Mouse (Mus musculus): ENCODE measurements around the gene Derl3. TPM values are rescaled to one million over a fixed set of nuclear protein-coding genes. Genes with fewer than 3 reads are reported as not detected.
A peak's percentile ranks its signal among the peaks of the same experiment; 100 is the strongest.

The Derl3 gene
- polyA plus RNA-seq, 1 experiment, result 1.0 TPM

GRCm38 (mm10) chr10:75854791-75855190 is 38.4 kb upstream of the Derl3 start:
- H3K4me1 ChIP-seq (ENCODE audit: control insufficient read depth, insufficient read depth, low read length), result peaks cover 25% of the 10 kb centered on the region
- H3K4me3 ChIP-seq (ENCODE audit: insufficient read depth, low read length), result no peak overlapping the region
- TF ChIP-seq CTCF (IDR thresholded peaks at IDR 0.05; ENCODE audit: low read depth, low read length) (no peak), POLR2A (IDR thresholded peaks at IDR 0.05; ENCODE audit: borderline replicate concordance, low read depth, low read length) (no peak)
- no peak overlapping the region for H3K27ac ChIP-seq (ENCODE audit: insufficient read depth, low read depth, low read length)

GRCm38 (mm10) chr10:75855416-75855981 is 37.7 kb upstream of the Derl3 start:
- peaks cover 26% of the 10 kb centered on the region for H3K4me1 ChIP-seq (ENCODE audit: control insufficient read depth, insufficient read depth, low read length)
- TF ChIP-seq POLR2A (IDR thresholded peaks at IDR 0.05; ENCODE audit: borderline replicate concordance, low read depth, low read length), result no peak
- H3K4me3 ChIP-seq (ENCODE audit: insufficient read depth, low read length), result no peak overlapping the region
- no peak overlapping the region; the same call in 1 of the 2 replicates for H3K27ac ChIP-seq (ENCODE audit: insufficient read depth, low read depth, low read length)

GRCm38 (mm10) chr10:75856155-75856907 is 36.9 kb upstream of the Derl3 start:
- Histone ChIP-seq H3K4me3 (ENCODE audit: insufficient read depth, low read length) (no peak overlapping the region), H3K27ac (ENCODE audit: insufficient read depth, low read depth, low read length) (no peak overlapping the region), H3K4me1 (ENCODE audit: control insufficient read depth, insufficient read depth, low read length) (peaks cover 29% of the 10 kb centered on the region)
- TF ChIP-seq POLR2A (IDR thresholded peaks at IDR 0.05; ENCODE audit: borderline replicate concordance, low read depth, low read length) (no peak), CTCF (IDR thresholded peaks at IDR 0.05; ENCODE audit: low read depth, low read length) (no peak)

- no peak overlapping the region for H3K27ac ChIP-seq (ENCODE audit: insufficient read depth, low read depth, low read length)
- H3K4me1 ChIP-seq (ENCODE audit: control insufficient read depth, insufficient read depth, low read length), result peaks cover 29% of the 10 kb centered on the region
- H3K4me3 ChIP-seq (ENCODE audit: insufficient read depth, low read length), result no peak overlapping the region
- TF ChIP-seq POLR2A (IDR thresholded peaks at IDR 0.05; ENCODE audit: borderline replicate concordance, low read depth, low read length), result no peak
Measured at GRCm38 (mm10) chr10:75856976-75857375, 36.2 kb upstream of the Derl3 start.

- H3K4me3 ChIP-seq (ENCODE audit: insufficient read depth, low read length), result no peak overlapping the region
- TF ChIP-seq CTCF (IDR thresholded peaks at IDR 0.05; ENCODE audit: low read depth, low read length), result no peak
- TF ChIP-seq POLR2A (IDR thresholded peaks at IDR 0.05; ENCODE audit: borderline replicate concordance, low read depth, low read length), result no peak
Measured at GRCm38 (mm10) chr10:75857598-75857997, 35.6 kb upstream of the Derl3 start.

GRCm38 (mm10) chr10:75859107-75859746 is 34.0 kb upstream of the Derl3 start:
- H3K4me3 ChIP-seq (ENCODE audit: insufficient read depth, low read length), result peak overlapping the region; percentile 89
- peak overlapping the region; percentile 81 for H3K27ac ChIP-seq (ENCODE audit: insufficient read depth, low read depth, low read length)
- TF ChIP-seq POLR2A (IDR thresholded peaks at IDR 0.05; ENCODE audit: borderline replicate concordance, low read depth, low read length) (no peak), CTCF (IDR thresholded peaks at IDR 0.05; ENCODE audit: low read depth, low read length) (no peak)
- H3K4me1 ChIP-seq (ENCODE audit: control insufficient read depth, insufficient read depth, low read length), result peaks cover 29% of the 10 kb centered on the region

More at GRCm38 (mm10) chr10:75857598-75857997, 35.6 kb upstream of the Derl3 start:
- H3K4me1 ChIP-seq (ENCODE audit: control insufficient read depth, insufficient read depth, low read length), result peaks cover 29% of the 10 kb centered on the region
- no peak overlapping the region for H3K27ac ChIP-seq (ENCODE audit: insufficient read depth, low read depth, low read length)

- peak within 1 kb of the TSS; percentile 89 for H3K4me3 ChIP-seq (ENCODE audit: insufficient read depth, low read length)
- peaks cover 26% of the 10 kb centered on the region for H3K4me1 ChIP-seq (ENCODE audit: control insufficient read depth, insufficient read depth, low read length)
- peak within 1 kb of the TSS; percentile 81 for H3K27ac ChIP-seq (ENCODE audit: insufficient read depth, low read depth, low read length)
Measured at GRCm38 (mm10) chr10:75859786-75860470, 33.3 kb upstream of the Derl3 start, which contains the start of gene Mif. Mif (minus strand) TSS chr10:75860240.

GRCm38 (mm10) chr10:75860746-75861145 is 32.5 kb upstream of the Derl3 start:
- H3K4me1 ChIP-seq (ENCODE audit: control insufficient read depth, insufficient read depth, low read length), result peaks cover 20% of the 10 kb centered on the region
- no peak overlapping the region for H3K27ac ChIP-seq (ENCODE audit: insufficient read depth, low read depth, low read length)
- H3K4me3 ChIP-seq (ENCODE audit: insufficient read depth, low read length), result no peak overlapping the region
- TF ChIP-seq POLR2A (IDR thresholded peaks at IDR 0.05; ENCODE audit: borderline replicate concordance, low read depth, low read length) (no peak), CTCF (IDR thresholded peaks at IDR 0.05; ENCODE audit: low read depth, low read length) (no peak)

- Histone ChIP-seq H3K4me1 (ENCODE audit: control insufficient read depth, insufficient read depth, low read length) (peaks cover 14% of the 10 kb centered on the region), H3K27ac (ENCODE audit: insufficient read depth, low read depth, low read length) (no peak overlapping the region), H3K4me3 (ENCODE audit: insufficient read depth, low read length) (no peak overlapping the region)
- no peak for TF ChIP-seq CTCF (IDR thresholded peaks at IDR 0.05; ENCODE audit: low read depth, low read length)
Measured at GRCm38 (mm10) chr10:75861587-75861986, 31.6 kb upstream of the Derl3 start.
